Mouse (Mus musculus): ENCODE results near the gene Ppp1r12c.

DNA sequence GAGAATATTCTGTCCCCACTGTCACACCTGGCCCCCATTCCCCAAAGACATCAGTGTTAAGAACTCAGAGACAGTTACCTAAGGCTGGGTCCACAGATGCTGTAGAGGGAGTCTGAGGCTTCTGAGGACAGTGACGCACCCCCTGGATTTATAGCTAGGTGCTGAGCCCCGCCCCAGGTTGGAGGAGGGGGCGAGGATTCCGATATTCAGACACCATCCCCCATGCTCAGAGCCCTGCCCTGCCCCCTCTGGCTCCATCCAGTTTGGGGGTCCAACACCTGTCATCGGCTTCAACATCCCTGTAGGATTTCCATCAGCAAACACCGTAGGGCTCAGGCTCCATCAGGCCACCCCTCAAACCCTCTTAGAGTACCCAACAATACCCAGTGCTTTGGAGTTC, 14.4 kb upstream of the Ppp1r12c start:
- TF ChIP-seq FLI1 (IDR thresholded peaks at IDR 0.05; ENCODE audit: low read length) = no peak
- TF ChIP-seq GATA1 (IDR thresholded peaks at IDR 0.05; ENCODE audit: borderline replicate concordance, low read length) = no peak
